Mouse (Mus musculus) kidney, adult 2 months (tissue): ENCODE measurements around the gene Crat.

Experiments used
- CTCF ChIP-seq: fragments of 200-500 bp; conservative IDR thresholded peaks from 2 replicates; pipeline ENCODE4 v1.5.1; 2011; ENCODE audit warnings: low read depth, mild to moderate bottlenecking, control low read depth, low read length, moderate library complexity, mixed read lengths; ENCODE audit not compliant: insufficient read depth, insufficient read length
- POLR2A ChIP-seq: fragments of 200-500 bp; IDR thresholded peaks from one replicate; pipeline ENCODE4 v1.6.1; 2011; ENCODE audit warnings: low read depth, low read length, control low read depth

- no peak for TF ChIP-seq CTCF
- no peak for TF ChIP-seq POLR2A
Observed at GRCm38 (mm10) chr2:30444450-30444849, 28.8 kb upstream of the Crat start.
